8 mouse cellular contexts compared by ENCODE assay signal in the genomic region with DNA sequence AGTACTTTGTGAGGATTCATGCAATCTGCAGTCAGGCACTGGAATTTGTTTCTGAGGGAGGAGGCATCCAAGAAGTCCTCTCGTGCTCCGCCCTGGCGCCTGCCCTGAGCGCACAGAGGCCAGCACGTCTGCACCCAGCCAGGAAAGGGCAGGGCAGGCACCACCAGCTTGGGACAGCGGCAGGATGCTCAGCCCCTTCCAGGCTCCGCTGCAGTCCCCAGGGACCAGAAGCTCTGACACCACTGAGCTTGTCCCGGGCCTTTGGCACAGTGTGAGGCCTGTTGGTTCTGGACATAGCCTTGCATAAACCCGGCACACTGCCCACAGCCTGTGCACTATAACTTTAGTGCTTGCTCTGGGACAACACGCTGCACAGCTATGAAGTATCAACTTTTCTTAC. TPM values are rescaled to one million over a fixed set of nuclear protein-coding genes. Genes with fewer than 3 reads are reported as not detected.
DNase-seq lines count a peak whose midpoint lies in the region; TF ChIP-seq lines count a peak whose summit lies in the region.
"Had no signal": no experiment of that assay in that cellular context is flagged by ENCODE, and none has a peak within 500 bp of the region (broad histone marks: within the 10 kb centered on the region; RNA-seq: fewer than 3 reads in every experiment).

No protein-coding gene starts in this region.

- DNase-seq in adrenal gland, adult 2 months, result peak; percentile 79
- peak; percentile 64 to 68 for DNase-seq in gastrocnemius, adult 8-10 months (ENCODE audit: low spot score in 2 of 2)
- DNase-seq in kidney, adult 9 months, result peak; percentile 80
- peak; percentile 86 for DNase-seq in lung, postnatal 36 days
- DNase-seq in embryo, embryonic 11 days, result no peak
- DNase-seq in frontal cortex, postnatal 10 days (ENCODE audit: low spot score in 2 of 2), result no peak
- no peak for DNase-seq in layer of hippocampus, adult 2 months (ENCODE audit: low spot score in 2 of 2)

- no peak overlapping the region for H3K4me3 ChIP-seq in layer of hippocampus, adult 2 months
- H3K4me3 ChIP-seq: limb, embryonic 13.5 days had no signal

- no peak for TF ChIP-seq CTCF in layer of hippocampus, adult 2 months (conservative IDR thresholded peaks at IDR 0.05)

- H3K27ac ChIP-seq in layer of hippocampus, adult 2 months, result no peak overlapping the region
- H3K27ac ChIP-seq: limb, embryonic 13.5 days had no signal

RNA-seq across cellular contexts. Expression of gene Sgk1, which starts 24.3 kb away (rescaled TPM):
- total RNA-seq in adrenal gland, adult 2 months (2021), result 100 to 1,000 TPM; 103 to 154 TPM
- polyA plus RNA-seq in adrenal gland, adult 2 months (2012; rRNA removed), result 17.3 and 25.4 TPM in 2 replicates
- total RNA-seq in gastrocnemius, adult 8-10 months (2022), result 100 to 1,000 TPM; 176 to 239 (median 185) TPM
- 100 to 1,000 TPM in 1 of 2 experiments, 10 to 100 TPM in 1; 97.7 to 103 TPM for total RNA-seq in layer of hippocampus, adult 2 months (2021)

Comparison
In these comparisons a context has a peak if more than half of its experiments do, and no peak if none do; other contexts are left out.
1. DNase-seq: peak in adrenal gland, adult 2 months (single experiment), gastrocnemius, adult 8-10 months (2 of 2), kidney, adult 9 months (single experiment) and lung, postnatal 36 days (single experiment); none in embryo, embryonic 11 days (single experiment), frontal cortex, postnatal 10 days (0 of 2) and layer of hippocampus, adult 2 months (0 of 2).